Mouse (Mus musculus): ENCODE measurements around the gene Fam102a. TPM values are rescaled to one million over a fixed set of nuclear protein-coding genes. Genes with fewer than 3 reads are reported as not detected.
A peak's percentile ranks its signal among the peaks of the same experiment; 100 is the strongest.

Gene Fam102a
- polyA plus RNA-seq, 1 experiment from 2014 or later, result 9.0 TPM

DNA sequence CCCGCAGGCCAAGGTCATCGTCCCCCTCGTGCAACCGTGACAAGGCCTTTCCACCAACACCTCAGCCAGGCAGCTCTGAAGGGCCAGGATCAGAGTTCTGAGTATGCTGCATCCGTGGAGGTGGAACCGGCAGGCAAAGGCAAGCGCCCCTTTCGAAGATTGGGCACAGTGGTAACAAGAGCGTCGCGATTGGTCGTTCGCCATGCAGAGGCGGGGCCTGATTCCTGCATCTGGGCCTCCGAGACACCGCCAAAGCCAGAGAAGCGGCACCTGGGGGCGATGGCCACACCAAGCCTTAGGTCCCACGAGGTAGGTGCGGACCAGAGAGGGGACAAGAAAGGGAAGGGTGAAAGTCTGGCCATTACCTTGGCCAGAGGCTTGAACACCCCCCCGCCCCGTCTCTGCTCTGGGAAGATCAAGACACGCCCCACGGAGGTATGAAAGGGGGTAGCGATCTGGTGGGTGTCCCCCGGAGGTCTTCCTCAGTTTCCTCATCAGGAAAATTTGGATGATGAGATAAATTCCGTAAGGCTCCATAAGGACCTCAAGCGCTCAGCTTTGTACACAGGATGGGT is 40.5 kb downstream of the Fam102a start, which contains the start of gene 9430097D07Rik:
Gene 9430097D07Rik (minus strand): TSS at position 99 of the 575 bp plus-strand sequence.
- peak within 1 kb of the TSS; percentile 98 for H3K4me2 ChIP-seq (replicated peaks; ENCODE audit: low read depth, low read length)
- H3K27ac ChIP-seq (ENCODE audit: low read depth, low read length), result no peak within 1 kb of the TSS
- 8% methylated on average over 28 of the region's 28 CpGs for WGBS
- H3K4me3 ChIP-seq (ENCODE audit: low read depth, low read length), result peak within 1 kb of the TSS; percentile 52
- no peaks in the 10 kb centered on the region for H3K9me3 ChIP-seq (ENCODE audit: control insufficient read depth, low read length)
- no peaks in the 10 kb centered on the region; the same call in 1 of the 2 replicates for H3K27me3 ChIP-seq (ENCODE audit: control insufficient read depth, insufficient read depth, low read length)
- ATAC-seq (ENCODE audit: low FRiP score), result peak; percentile 67
- DNase-seq (ENCODE audit: low spot score), result peak; percentile 79
- no peaks in the 10 kb centered on the region for H3K4me1 ChIP-seq (replicated peaks; ENCODE audit: control insufficient read depth, insufficient read depth, low read length)
- peak within 1 kb of the TSS; percentile 61 for H3K9ac ChIP-seq (ENCODE audit: low read depth, low read length)
- no peaks in the 10 kb centered on the region for H3K36me3 ChIP-seq (ENCODE audit: control insufficient read depth, insufficient read depth, low read length)

DNA sequence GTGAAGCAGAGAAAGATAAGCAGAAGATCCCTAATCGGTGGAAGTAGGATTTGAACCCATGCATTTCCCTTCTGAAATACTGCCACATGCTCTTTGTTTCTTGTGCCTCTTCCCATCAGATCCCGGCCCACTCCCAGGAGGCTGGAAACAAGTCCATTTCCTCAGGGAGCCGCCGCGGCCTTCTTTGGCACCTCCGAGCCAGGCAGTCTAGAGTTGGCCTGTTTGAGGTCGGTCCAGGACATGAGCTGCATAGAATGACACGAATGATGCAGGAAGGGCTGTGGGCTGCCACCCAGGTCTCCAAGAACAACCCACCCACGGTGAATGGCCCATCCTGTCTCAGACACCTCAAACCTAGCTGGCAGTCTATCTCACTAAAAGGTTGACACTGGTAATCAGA is 41.4 kb downstream of the Fam102a start:
- H3K4me3 ChIP-seq (ENCODE audit: low read depth, low read length), result no peak overlapping the region
- no peaks in the 10 kb centered on the region for H3K4me1 ChIP-seq (replicated peaks; ENCODE audit: control insufficient read depth, insufficient read depth, low read length)
- no peaks in the 10 kb centered on the region for H3K36me3 ChIP-seq (ENCODE audit: control insufficient read depth, insufficient read depth, low read length)
- no peak for ATAC-seq (ENCODE audit: low FRiP score)
- H3K4me2 ChIP-seq (replicated peaks; ENCODE audit: low read depth, low read length), result no peak overlapping the region
- no peak overlapping the region for H3K9ac ChIP-seq (ENCODE audit: low read depth, low read length)
- no peaks in the 10 kb centered on the region; the same call in 1 of the 2 replicates for H3K27me3 ChIP-seq (ENCODE audit: control insufficient read depth, insufficient read depth, low read length)
- no peak for DNase-seq (ENCODE audit: low spot score)
- 89% methylated on average over 9 of the region's 9 CpGs for WGBS
- no peaks in the 10 kb centered on the region for H3K9me3 ChIP-seq (ENCODE audit: control insufficient read depth, low read length)
- no peak overlapping the region for H3K27ac ChIP-seq (ENCODE audit: low read depth, low read length)

DNA sequence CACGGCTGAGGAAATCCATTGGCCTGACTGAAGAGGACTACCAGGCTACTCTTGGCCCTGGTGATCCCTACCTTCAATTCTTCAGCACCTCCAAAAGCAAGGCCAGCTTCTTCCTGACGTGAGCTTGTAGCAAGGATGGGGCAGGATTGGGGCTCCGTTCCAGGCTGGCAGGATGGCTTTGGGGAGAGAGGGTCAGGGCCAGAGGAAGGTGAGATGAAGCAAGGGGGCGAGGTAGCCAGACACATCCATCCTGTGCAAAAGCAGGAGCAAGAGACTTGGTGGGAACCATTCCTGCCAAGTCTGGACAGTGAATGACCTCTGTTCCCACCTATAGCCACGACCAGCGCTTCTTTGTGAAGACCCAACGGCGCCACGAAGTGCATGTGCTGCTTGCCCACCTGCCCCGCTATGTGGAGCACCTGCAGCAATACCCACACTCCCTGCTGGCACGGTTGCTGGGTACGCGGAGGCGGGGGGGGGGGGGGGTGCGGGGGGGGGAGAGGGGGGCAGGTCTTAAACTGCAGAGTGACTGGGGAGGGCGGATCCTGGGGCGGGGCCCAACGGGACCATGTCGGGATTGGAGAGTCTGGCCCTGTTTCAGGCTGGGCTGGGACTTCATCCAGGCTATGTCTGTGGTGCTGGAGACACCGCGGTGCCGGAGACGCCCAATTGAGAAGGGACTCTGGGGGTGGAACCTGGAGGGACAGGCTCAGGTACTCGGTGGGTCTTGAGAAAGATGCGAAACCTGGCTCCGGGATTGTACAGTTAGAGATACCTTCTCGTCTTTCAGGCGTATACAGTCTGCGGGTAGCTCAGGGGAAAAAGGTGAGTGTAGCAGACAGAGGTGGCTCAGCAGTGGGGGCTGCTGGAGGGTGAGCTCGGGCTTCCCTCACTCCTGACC is 43.3 kb downstream of the Fam102a start:
- Histone ChIP-seq H3K4me1 (replicated peaks; ENCODE audit: control insufficient read depth, insufficient read depth, low read length) (no peaks in the 10 kb centered on the region), H3K9ac (ENCODE audit: low read depth, low read length) (no peak overlapping the region), H3K36me3 (ENCODE audit: control insufficient read depth, insufficient read depth, low read length) (no peaks in the 10 kb centered on the region), H3K9me3 (ENCODE audit: control insufficient read depth, low read length) (no peaks in the 10 kb centered on the region), H3K27me3 (ENCODE audit: control insufficient read depth, insufficient read depth, low read length) (peaks cover 9% of the 10 kb centered on the region; the same call in 1 of the 2 replicates), H3K27ac (ENCODE audit: low read depth, low read length) (no peak overlapping the region), H3K4me2 (replicated peaks; ENCODE audit: low read depth, low read length) (no peak overlapping the region), H3K4me3 (ENCODE audit: low read depth, low read length) (no peak overlapping the region)
- DNase-seq (ENCODE audit: low spot score) (no peak), ATAC-seq (ENCODE audit: low FRiP score) (no peak)
- 41% methylated on average over 24 of the region's 30 CpGs for WGBS

DNA sequence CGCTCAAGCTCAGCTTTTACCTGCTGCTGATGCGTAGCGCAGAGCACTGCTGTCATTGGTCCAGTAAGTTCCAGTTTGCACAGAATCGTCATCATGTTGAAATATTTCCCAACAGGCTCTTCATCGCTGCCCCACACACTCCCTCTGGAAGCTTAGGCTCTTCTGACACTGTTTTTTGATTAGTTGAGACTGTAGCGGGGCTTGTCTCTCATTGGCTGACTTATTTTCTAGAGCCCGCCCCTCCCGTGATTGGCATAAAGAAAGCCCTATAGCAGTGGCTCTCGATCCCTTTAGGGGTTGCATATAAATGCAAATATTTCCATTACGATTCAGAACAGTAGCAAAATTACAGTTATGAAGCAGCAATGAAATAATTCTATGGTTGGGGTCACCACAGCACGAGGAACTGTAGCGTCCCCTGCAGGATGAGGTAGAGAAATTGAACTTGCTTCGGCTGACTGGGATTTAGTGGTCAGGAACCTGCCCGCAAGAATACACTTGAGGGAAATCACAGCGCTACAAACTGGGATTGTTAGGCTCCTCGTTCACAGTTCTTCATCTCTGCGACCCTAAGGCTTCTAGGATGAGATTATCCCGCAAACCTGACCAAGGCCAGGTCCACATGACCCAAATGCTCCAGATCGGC is 46.4 kb downstream of the Fam102a start:
- H3K9ac ChIP-seq (ENCODE audit: low read depth, low read length), result no peak overlapping the region
- H3K4me3 ChIP-seq (ENCODE audit: low read depth, low read length), result no peak overlapping the region

DNA sequence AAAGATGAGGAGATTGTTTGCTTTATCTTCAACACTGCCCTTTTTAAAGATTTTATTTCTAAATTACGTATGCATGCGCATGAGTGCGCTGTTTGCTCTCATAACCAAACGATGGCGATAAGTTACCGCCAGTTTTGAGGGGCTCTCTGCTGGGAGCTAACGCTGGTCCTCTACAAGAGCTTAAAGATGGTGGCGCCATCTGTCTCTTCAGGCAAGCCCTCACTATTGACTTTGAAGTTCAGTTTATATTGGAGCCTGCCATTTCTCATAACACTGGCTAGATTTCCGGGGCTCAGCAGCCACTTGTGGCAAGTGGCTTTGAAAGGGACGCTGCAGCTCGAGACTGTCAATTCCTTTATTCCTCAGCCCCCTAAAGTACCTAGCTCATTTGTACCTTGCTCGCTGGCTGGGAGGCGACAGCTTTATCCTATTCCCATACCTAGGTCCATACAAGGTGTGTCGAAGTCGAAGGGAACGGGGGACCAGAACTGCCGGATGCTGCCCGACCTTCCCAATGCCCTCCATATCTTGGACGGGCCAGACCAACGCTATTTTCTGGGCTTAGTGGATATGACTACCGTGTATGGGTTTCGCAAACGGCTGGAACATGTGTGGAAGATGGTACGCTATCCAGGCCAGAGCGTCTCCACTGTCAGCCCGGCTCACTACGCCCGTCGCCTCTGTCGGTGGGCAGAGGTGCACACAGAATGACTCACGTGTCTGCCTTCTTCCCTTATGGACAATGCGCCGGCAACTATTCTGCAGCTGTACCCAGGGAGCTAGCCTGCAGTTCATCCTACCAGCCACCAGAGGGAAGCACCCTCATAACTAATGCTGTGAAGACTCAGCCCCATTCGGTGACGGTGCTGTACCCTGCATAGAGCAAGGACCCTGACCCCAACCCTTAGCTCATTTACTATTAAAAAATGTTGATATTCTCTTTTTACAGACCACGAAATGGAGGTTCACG is 48.0 kb downstream of the Fam102a start:
- peaks cover 9% of the 10 kb centered on the region; the same call in 1 of the 2 replicates for H3K27me3 ChIP-seq (ENCODE audit: control insufficient read depth, insufficient read depth, low read length)
- H3K36me3 ChIP-seq (ENCODE audit: control insufficient read depth, insufficient read depth, low read length), result no peaks in the 10 kb centered on the region
- H3K4me2 ChIP-seq (replicated peaks; ENCODE audit: low read depth, low read length), result peak overlapping the region; percentile 36
- H3K4me1 ChIP-seq (replicated peaks; ENCODE audit: control insufficient read depth, insufficient read depth, low read length), result no peaks in the 10 kb centered on the region
- peak overlapping the region; percentile 35; the same call in 1 of the 2 replicates for H3K9ac ChIP-seq (ENCODE audit: low read depth, low read length)
- no peaks in the 10 kb centered on the region for H3K9me3 ChIP-seq (ENCODE audit: control insufficient read depth, low read length)
- DNase-seq (ENCODE audit: low spot score) (peak; percentile 90), ATAC-seq (ENCODE audit: low FRiP score) (peak; percentile 85)
- no peak overlapping the region for H3K27ac ChIP-seq (ENCODE audit: low read depth, low read length)
- WGBS, result 16% methylated on average over 37 of the region's 37 CpGs
- H3K4me3 ChIP-seq (ENCODE audit: low read depth, low read length), result peak overlapping the region; percentile 21; the same call in 1 of the 2 replicates

More for the DNA sequence above, 46.4 kb downstream of the Fam102a start:
- Histone ChIP-seq H3K4me2 (replicated peaks; ENCODE audit: low read depth, low read length) (no peak overlapping the region), H3K36me3 (ENCODE audit: control insufficient read depth, insufficient read depth, low read length) (no peaks in the 10 kb centered on the region), H3K27me3 (ENCODE audit: control insufficient read depth, insufficient read depth, low read length) (peaks cover 9% of the 10 kb centered on the region; the same call in 1 of the 2 replicates), H3K4me1 (replicated peaks; ENCODE audit: control insufficient read depth, insufficient read depth, low read length) (no peaks in the 10 kb centered on the region), H3K9me3 (ENCODE audit: control insufficient read depth, low read length) (no peaks in the 10 kb centered on the region), H3K27ac (ENCODE audit: low read depth, low read length) (no peak overlapping the region)
- WGBS, result 33% methylated on average over 19 of the region's 19 CpGs
- ATAC-seq (ENCODE audit: low FRiP score), result no peak
- DNase-seq (ENCODE audit: low spot score), result peak; percentile 74

DNA sequence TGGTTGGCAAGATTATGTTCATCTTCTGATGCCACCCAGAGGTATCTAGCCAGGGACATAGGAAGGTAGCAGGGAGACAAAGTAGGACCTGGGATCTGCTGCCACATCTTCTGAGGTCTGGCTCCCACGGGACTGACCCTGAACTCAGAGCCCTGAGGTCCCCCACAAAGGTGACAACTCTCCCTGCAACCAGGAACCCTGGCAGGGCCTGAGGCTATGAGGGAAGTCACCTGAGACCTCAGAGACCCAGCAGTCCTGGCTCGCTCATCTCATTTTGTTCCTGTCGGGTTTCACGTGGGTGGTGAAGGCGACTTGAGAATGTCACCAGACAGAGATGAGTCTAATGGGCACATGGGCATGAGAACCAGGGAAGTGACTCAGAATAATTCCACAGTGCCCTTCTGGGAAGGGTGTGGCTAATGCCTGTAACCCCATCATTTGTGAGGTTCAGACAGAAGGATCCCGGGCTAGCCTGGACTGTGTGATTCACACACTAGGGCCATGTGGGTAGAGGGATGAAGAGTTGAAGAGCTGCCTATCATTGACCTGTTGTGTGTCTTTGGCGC is 50.1 kb downstream of the Fam102a start:
- 81% methylated on average over 7 of the region's 7 CpGs for WGBS
- peaks cover 9% of the 10 kb centered on the region; the same call in 1 of the 2 replicates for H3K27me3 ChIP-seq (ENCODE audit: control insufficient read depth, insufficient read depth, low read length)
- no peak overlapping the region for H3K27ac ChIP-seq (ENCODE audit: low read depth, low read length)
- no peak overlapping the region for H3K4me3 ChIP-seq (ENCODE audit: low read depth, low read length)
- DNase-seq (ENCODE audit: low spot score), result no peak
- no peaks in the 10 kb centered on the region for H3K36me3 ChIP-seq (ENCODE audit: control insufficient read depth, insufficient read depth, low read length)
- H3K4me2 ChIP-seq (replicated peaks; ENCODE audit: low read depth, low read length), result no peak overlapping the region
- no peak for ATAC-seq (ENCODE audit: low FRiP score)
- H3K9me3 ChIP-seq (ENCODE audit: control insufficient read depth, low read length), result no peaks in the 10 kb centered on the region
- H3K4me1 ChIP-seq (replicated peaks; ENCODE audit: control insufficient read depth, insufficient read depth, low read length), result no peaks in the 10 kb centered on the region
- H3K9ac ChIP-seq (ENCODE audit: low read depth, low read length), result no peak overlapping the region

DNA sequence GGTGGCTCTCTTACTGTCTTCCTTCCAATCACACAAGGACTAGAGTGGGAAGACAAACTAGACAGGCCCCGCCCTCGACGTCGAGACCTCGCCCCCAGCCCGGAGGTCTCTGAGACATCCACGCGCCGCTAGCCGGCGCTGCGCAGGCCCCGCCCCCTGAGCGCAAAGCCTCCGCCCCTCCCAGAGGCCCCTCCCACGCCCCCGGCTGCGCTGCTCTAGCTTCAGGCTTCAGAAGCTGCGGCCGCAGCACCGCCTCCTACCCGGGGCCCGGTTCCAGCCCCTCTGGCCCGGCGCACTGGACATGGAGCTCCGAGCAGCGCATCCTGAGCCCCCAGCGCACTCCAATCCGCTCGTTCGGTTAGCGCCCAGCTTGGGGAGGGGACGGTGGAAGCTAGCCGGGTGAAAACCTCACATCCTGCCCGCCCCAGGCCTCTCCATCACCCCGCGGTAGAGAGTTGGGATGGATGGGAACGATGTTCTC is 51.8 kb downstream of the Fam102a start, which contains the start of gene St6galnac4:
Gene St6galnac4 (plus strand): TSS at position 225 of the 481 bp plus-strand sequence.
- DNase-seq (ENCODE audit: low spot score), result peak; percentile 96

More for the DNA sequence above, 51.8 kb downstream of the Fam102a start, which contains the start of gene St6galnac4:
- Histone ChIP-seq H3K9ac (ENCODE audit: low read depth, low read length) (peak within 1 kb of the TSS; percentile 65), H3K27ac (ENCODE audit: low read depth, low read length) (no peak within 1 kb of the TSS), H3K4me2 (replicated peaks; ENCODE audit: low read depth, low read length) (peak within 1 kb of the TSS; percentile 66), H3K4me1 (replicated peaks; ENCODE audit: control insufficient read depth, insufficient read depth, low read length) (no peaks in the 10 kb centered on the region), H3K36me3 (ENCODE audit: control insufficient read depth, insufficient read depth, low read length) (no peaks in the 10 kb centered on the region), H3K4me3 (ENCODE audit: low read depth, low read length) (peak within 1 kb of the TSS; percentile 45), H3K9me3 (ENCODE audit: control insufficient read depth, low read length) (no peaks in the 10 kb centered on the region), H3K27me3 (ENCODE audit: control insufficient read depth, insufficient read depth, low read length) (peaks cover 9% of the 10 kb centered on the region; the same call in 1 of the 2 replicates)
- under 1% methylated on average over 35 of the region's 38 CpGs for WGBS
- ATAC-seq (ENCODE audit: low FRiP score), result peak; percentile 71
